Mouse (Mus musculus): ENCODE measurements at regions not wholly inside any gene's neighbourhood (a gene's known extent, or its start where the extent isn't known, plus 50 kb on each side); places are given as distances from the start of the nearest gene placed in this dataset.

DNA sequence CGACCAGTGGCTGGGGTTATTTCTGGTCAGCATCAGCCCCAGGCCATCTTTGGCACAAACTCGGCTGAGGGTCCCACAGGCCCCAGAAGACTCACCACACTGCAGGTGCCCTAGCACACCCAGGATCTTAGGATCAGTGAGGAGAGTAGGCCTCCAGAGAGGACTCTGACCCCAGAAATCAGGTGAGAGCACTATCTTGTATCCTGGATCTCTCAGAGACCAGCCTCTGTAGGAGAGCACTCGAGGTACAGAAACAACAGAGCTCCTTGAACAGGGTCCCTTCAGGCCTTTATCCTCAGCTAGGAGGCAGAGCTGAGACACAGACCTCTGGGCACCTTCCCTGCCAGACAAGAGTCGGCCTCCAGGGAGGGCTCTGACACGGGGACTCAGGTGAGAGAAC, 654.1 kb downstream of the Trib2 start:
- no peak for TF ChIP-seq CTCF (IDR thresholded peaks at IDR 0.05; ENCODE audit: borderline replicate concordance, control insufficient read depth, extremely low read depth, insufficient read depth, low read length, poor library complexity)
- TF ChIP-seq POLR2A (IDR thresholded peaks at IDR 0.05; ENCODE audit: control insufficient read depth, extremely low read depth, insufficient read depth, low read length, poor library complexity), result no peak
